Mouse (Mus musculus) lung, adult 2 months (tissue): ENCODE measurements at regions not wholly inside any gene's neighbourhood (a gene's known extent, or its start where the extent isn't known, plus 50 kb on each side); places are given as distances from the start of the nearest gene placed in this dataset.

Source experiments
- CTCF ChIP-seq: fragments of 200-500 bp; IDR thresholded peaks from 2 replicates; pipeline ENCODE4 v1.5.1; 2011; ENCODE audit warnings: mild to moderate bottlenecking, low read length, control low read depth; ENCODE audit not compliant: insufficient read depth
- POLR2A ChIP-seq: fragments of 200-500 bp; IDR thresholded peaks from 2 replicates; pipeline ENCODE4 v1.6.1; 2011; ENCODE audit warnings: low read depth, mild to moderate bottlenecking, control low read depth, low read length, borderline replicate concordance; ENCODE audit errors: extremely low read depth

DNA sequence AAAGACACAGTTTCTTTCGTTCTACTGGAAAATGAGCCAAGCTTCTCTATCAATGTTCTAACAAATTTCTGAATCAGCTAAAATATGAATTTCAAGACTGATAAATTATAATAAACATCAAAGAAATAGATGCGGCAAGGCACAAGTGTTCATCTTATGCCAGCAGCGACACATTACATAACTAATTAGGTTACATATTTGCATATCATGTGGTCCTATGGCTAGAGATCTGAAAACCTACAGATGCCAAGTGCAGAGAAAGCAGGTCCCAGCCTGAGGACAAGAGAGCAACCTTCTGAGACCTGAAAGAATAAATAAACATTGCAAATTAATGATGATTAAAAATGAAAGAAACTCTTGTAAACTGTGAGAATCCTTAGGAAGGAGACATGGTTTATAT is 201.3 kb upstream of the Tent5a start:
- no peak for TF ChIP-seq CTCF
- no peak for TF ChIP-seq POLR2A
